Mouse (Mus musculus) midbrain, embryonic 14.5 days (tissue): ENCODE measurements around the gene Olfr1299. TPM values are rescaled to one million over a fixed set of nuclear protein-coding genes. Genes with fewer than 3 reads are reported as not detected.

ENCODE experiments used
- ATAC-seq: fragments of 200-750 bp; cut with Nextera tagmentation; 2 replicates; pipeline ENCODE4 v1.8.0; 2017; ENCODE audit warnings: moderate number of reproducible peaks, moderate library complexity; ENCODE audit not compliant: low FRiP score, low TSS enrichment
- DNase-seq: peaks from one replicate; pipeline ENCODE4 v3.0.0-alpha.2; 2015
- H3K27ac ChIP-seq: fragments of 300-500 bp; sonication (generic); replicated peaks from 2 replicates; pipeline ENCODE4 v1.5.1; 2014; ENCODE audit warnings: mild to moderate bottlenecking, low read depth, low read length, moderate library complexity
- H3K27me3 ChIP-seq: fragments of 300-500 bp; sonication (generic); 2 replicates; pipeline ENCODE4 v1.6.1; 2014; ENCODE audit warnings: low read length, control low read depth, mixed read lengths; ENCODE audit not compliant: control insufficient read depth, insufficient read depth
- H3K36me3 ChIP-seq: fragments of 300-500 bp; sonication (generic); 2 replicates; pipeline ENCODE4 v1.6.1; 2014; ENCODE audit warnings: low read length, control low read depth; ENCODE audit not compliant: control insufficient read depth, insufficient read depth
- H3K4me1 ChIP-seq: fragments of 300-500 bp; sonication (generic); 2 replicates; pipeline ENCODE4 v1.6.1; 2014; ENCODE audit warnings: mild to moderate bottlenecking, antibody characterized with exemption, low read length, control low read depth; ENCODE audit not compliant: control insufficient read depth, insufficient read depth
- H3K4me2 ChIP-seq: fragments of 300-500 bp; sonication (generic); 2 replicates; pipeline ENCODE4 v1.6.1; 2014; ENCODE audit warnings: mild to moderate bottlenecking, low read length, moderate library complexity
- H3K4me3 ChIP-seq: fragments of 300-500 bp; sonication (generic); replicated peaks from 2 replicates; pipeline ENCODE4 v1.5.1; 2014; ENCODE audit warnings: low read depth, low read length
- H3K9ac ChIP-seq: fragments of 300-500 bp; sonication (generic); replicated peaks from 2 replicates; pipeline ENCODE4 v1.6.1; 2014; ENCODE audit warnings: mild to moderate bottlenecking, low read length, moderate library complexity
- H3K9me3 ChIP-seq: fragments of 300-500 bp; sonication (generic); 2 replicates; pipeline ENCODE4 v1.6.1; 2016; ENCODE audit warnings: low read length, control low read depth, mixed read lengths; ENCODE audit not compliant: control insufficient read depth
- WGBS: fragments of 180-500 bp; shearing (Covaris S2); extraction: QIAGEN DNeasy Blood & Tissue Kit; methylation state at CpG from one replicate; pipeline ENCODE4 v1.1.7; 2014; 5-methylcytosine and 5-hydroxymethylcytosine counted together
- polyA plus RNA-seq: library from polyadenylated mRNA; unstranded; fragments of >200 nt; fragmentation: Nextera tagmentation; extraction: Ambion mirVana; gene quantifications from 2 replicates; pipeline ENCODE4 v1.2.1, GENCODE M21; 2014

Olfr1299 gene
- not detected in 2 replicates for polyA plus RNA-seq

DNA sequence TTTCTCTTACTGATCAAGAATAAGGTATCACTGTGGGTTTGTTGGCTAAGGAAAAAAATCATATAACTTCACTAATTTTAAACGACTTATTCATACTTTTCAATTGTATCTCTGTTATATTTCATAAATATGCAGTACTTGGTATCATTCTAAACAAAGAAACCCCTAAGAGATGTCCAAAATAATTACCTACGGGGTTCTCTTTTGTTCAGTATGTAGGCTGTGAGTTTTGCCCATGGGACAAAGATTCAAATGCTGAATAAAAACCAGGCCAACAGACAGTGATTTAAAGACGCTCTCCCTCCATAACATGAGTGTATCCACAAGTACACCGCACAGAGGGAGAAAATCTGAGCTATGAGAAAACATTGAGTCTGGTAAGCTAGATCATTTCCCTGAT is at the start of gene Olfr1299:
TSS of gene Olfr1299 (plus strand) at position 301 of the 400 bp plus-strand sequence.
- WGBS, result 75% methylated on average over 4 of the region's 4 CpGs
- Histone ChIP-seq H3K4me3 (no peak within 1 kb of the TSS), H3K9me3 (no peaks in the 10 kb centered on the region), H3K9ac (no peak within 1 kb of the TSS), H3K4me1 (no peaks in the 10 kb centered on the region), H3K27me3 (no peaks in the 10 kb centered on the region), H3K36me3 (no peaks in the 10 kb centered on the region), H3K27ac (no peak within 1 kb of the TSS), H3K4me2 (no peak within 1 kb of the TSS)
- ATAC-seq, result no peak
- DNase-seq, result no peak

DNA sequence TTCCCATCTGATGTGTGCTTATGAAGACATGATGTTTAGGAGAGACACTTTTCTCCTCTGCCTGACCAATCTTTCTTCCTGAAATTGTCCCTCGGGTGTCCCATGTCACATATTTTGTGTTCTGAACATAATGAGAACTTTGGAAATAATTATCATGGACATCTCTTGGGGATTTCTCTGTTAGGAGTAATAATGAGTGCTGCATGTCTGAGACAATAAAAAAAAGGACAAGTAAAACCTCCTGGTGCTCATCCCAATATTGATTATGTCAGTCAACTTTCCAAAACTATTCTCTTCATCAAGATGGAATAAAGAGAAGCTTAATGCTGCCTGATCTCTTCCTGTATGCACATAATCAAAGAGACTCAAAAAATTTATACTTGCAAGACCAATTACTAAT is 34.8 kb upstream of the Olfr1299 start, which contains the start of gene Olfr1297:
TSS of gene Olfr1297 (minus strand) at position 101 of the 400 bp plus-strand sequence.
- Histone ChIP-seq H3K9me3 (no peaks in the 10 kb centered on the region), H3K4me3 (no peak within 1 kb of the TSS), H3K9ac (no peak within 1 kb of the TSS), H3K4me2 (no peak within 1 kb of the TSS), H3K27ac (no peak within 1 kb of the TSS), H3K36me3 (no peaks in the 10 kb centered on the region), H3K4me1 (no peaks in the 10 kb centered on the region), H3K27me3 (no peaks in the 10 kb centered on the region)
- WGBS, result 85% methylated on average over 1 of the region's 1 CpGs
- DNase-seq, result no peak
- no peak for ATAC-seq

- no peak within 1 kb of the TSS for H3K4me2 ChIP-seq
- DNase-seq, result no peak
- H3K27me3 ChIP-seq, result no peaks in the 10 kb centered on the region
- no peaks in the 10 kb centered on the region for H3K4me1 ChIP-seq
- WGBS, result 81% methylated on average over 1 of the region's 1 CpGs
- H3K9ac ChIP-seq, result no peak within 1 kb of the TSS
- H3K9me3 ChIP-seq, result no peaks in the 10 kb centered on the region
- H3K27ac ChIP-seq, result no peak within 1 kb of the TSS
- no peak for ATAC-seq
- H3K36me3 ChIP-seq, result no peaks in the 10 kb centered on the region
- no peak within 1 kb of the TSS for H3K4me3 ChIP-seq
Observed at GRCm38 (mm10) chr2:111649101-111649500, 12.1 kb upstream of the Olfr1299 start, which contains the start of gene Olfr1298. Olfr1298 (minus strand) TSS chr2:111649201.

Other genes with a start within 250 kb of the Olfr1299 start
- not detected in 2 replicates for gene Olfr1286, start 238.3 kb upstream of the Olfr1299 start, polyA plus RNA-seq
- gene Olfr1287, start 212.3 kb upstream of the Olfr1299 start, polyA plus RNA-seq, result not detected in 2 replicates
- gene Olfr1288, start 187.3 kb upstream of the Olfr1299 start, polyA plus RNA-seq, result not detected in 2 replicates
- not detected in 2 replicates for gene Olfr1289, start 180.6 kb upstream of the Olfr1299 start, polyA plus RNA-seq
- not detected in 2 replicates for gene Olfr1290, start 167.6 kb upstream of the Olfr1299 start, polyA plus RNA-seq
- gene Olfr1291-ps1, start 164.2 kb upstream of the Olfr1299 start, polyA plus RNA-seq, result not detected in 2 replicates
- gene Olfr1293-ps, start 136.2 kb upstream of the Olfr1299 start, polyA plus RNA-seq, result not detected in 2 replicates
- not detected in 2 replicates for gene Olfr1294, start 121.1 kb upstream of the Olfr1299 start, polyA plus RNA-seq
- gene Olfr1295, start 91.7 kb upstream of the Olfr1299 start, polyA plus RNA-seq, result not detected in 2 replicates
- not detected in 2 replicates for gene Olfr1297, start 34.9 kb upstream of the Olfr1299 start, polyA plus RNA-seq
- not detected in 2 replicates for gene Olfr1298, start 12.2 kb upstream of the Olfr1299 start, polyA plus RNA-seq
- gene Olfr1301, start 89.6 kb downstream of the Olfr1299 start, polyA plus RNA-seq, result not detected in 2 replicates
- not detected in 2 replicates for gene Olfr1302, start 116.0 kb downstream of the Olfr1299 start, polyA plus RNA-seq
- gene Olfr1303, start 158.9 kb downstream of the Olfr1299 start, polyA plus RNA-seq, result not detected in 2 replicates
- gene Olfr1305, start 215.7 kb downstream of the Olfr1299 start, polyA plus RNA-seq, result not detected in 2 replicates